Mouse (Mus musculus) olfactory bulb, adult 2 months (tissue): ENCODE data around the gene Serpina6. TPM values are rescaled to one million over a fixed set of nuclear protein-coding genes. Genes with fewer than 3 reads are reported as not detected.

ENCODE experiments used
- H3K27ac ChIP-seq: fragments of 200-500 bp; 2 replicates; pipeline ENCODE4 v1.5.1; 2012; ENCODE audit warnings: low read depth, low read length; ENCODE audit not compliant: insufficient read depth
- H3K4me1 ChIP-seq: fragments of 200-500 bp; 2 replicates; pipeline ENCODE4 v1.6.1; 2012; ENCODE audit warnings: low read length; ENCODE audit not compliant: control insufficient read depth, insufficient read depth
- H3K4me3 ChIP-seq: fragments of 200-500 bp; 2 replicates; pipeline ENCODE4 v1.5.1; 2012; ENCODE audit warnings: mild to moderate bottlenecking, low read depth, low read length, moderate library complexity; ENCODE audit not compliant: insufficient read depth
- CTCF ChIP-seq: fragments of 200-500 bp; IDR thresholded peaks from 2 replicates; pipeline ENCODE4 v1.5.1; 2012; ENCODE audit warnings: low read depth, mild to moderate bottlenecking, low read length, moderate library complexity; ENCODE audit not compliant: insufficient read depth
- POLR2A ChIP-seq: fragments of 200-500 bp; IDR thresholded peaks from 2 replicates; pipeline ENCODE4 v1.6.1; 2012; ENCODE audit warnings: mild to moderate bottlenecking, low read depth, low read length, moderate library complexity; ENCODE audit not compliant: insufficient read depth
- WGBS: fragments of 180-500 bp; shearing (Covaris S2); methylation state at CpG from one replicate; pipeline ENCODE4 v1.1.7; 2018; 5-methylcytosine and 5-hydroxymethylcytosine counted together
- polyA plus RNA-seq: library from polyadenylated mRNA; stranded (reverse); fragments of >200 nt; gene quantifications from 2 replicates; pipeline ENCODE4 v1.2.4, GENCODE M21; 2012; ENCODE audit warnings: low replicate concordance; ENCODE audit not compliant: missing spikeins, insufficient read depth, insufficient read length

Gene Serpina6
- polyA plus RNA-seq, 1 experiment: not detected

DNA sequence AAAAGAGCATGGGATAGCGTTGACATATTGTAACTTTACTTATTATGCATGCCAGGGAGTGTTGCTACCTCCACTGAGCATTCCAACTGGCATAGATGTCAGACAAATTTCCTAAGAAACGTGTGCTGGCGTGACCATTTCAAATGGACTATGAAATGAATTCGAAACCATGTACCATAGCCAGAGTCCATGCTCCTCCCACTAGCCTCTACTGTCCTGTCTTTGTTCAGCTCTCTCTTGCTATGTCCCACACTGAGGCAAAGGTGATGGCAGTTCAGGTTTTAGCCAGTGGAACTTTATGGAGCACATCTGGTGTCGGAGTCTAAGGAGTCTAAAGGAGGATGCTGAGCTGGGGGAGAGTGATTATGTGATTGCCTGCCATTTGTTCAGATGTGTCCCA lies 3.1 kb upstream of the Serpina6 start:
- WGBS: 90% methylated on average over 5 of the region's 5 CpGs
- Histone ChIP-seq H3K4me1 (no peaks in the 10 kb centered on the region), H3K4me3 (no peak overlapping the region), H3K27ac (no peak overlapping the region)
- TF ChIP-seq POLR2A (no peak), CTCF (no peak)

DNA sequence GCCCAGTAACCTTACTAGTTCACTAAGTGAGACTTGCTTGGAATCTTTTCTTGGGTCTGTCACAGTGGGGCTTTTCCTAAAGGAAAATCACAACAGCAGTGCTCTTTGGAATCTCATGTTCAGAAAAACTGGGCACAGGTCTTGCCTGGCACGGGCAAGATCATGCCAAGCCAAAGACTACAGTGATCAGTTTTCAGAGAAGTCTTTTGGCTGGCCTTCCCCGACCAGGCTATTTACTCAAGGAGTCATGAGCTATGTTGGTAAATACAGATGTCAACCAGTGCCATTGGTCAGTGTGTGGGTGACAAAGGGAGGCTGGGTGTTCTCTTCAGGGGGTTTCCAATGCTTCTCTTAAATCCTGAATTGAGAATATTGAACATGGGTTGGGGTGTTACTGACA lies 2.2 kb upstream of the Serpina6 start:
- 71% methylated on average over 2 of the region's 2 CpGs for WGBS

DNA sequence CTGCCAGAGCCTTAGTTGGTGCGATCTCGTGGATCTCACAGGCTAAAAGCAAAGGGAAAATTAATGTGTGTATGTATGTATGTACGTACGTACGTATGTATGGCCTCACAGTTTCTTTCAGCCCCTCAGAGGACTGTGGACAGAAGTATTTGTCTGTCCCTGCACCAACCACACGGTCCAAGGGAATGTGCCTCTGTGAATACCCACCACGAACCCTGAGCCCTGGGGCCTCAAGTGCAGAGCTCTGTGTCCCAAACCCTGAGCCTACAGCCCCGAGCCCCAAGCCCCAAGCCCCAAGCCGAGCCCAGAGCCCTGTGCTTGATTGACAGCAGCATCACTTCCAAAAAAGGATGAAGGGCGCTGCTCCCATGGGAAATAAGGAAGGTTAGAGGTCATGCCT lies 979 bp upstream of the Serpina6 start:
- H3K4me1 ChIP-seq: no peaks in the 10 kb centered on the region
- WGBS: 83% methylated on average over 10 of the region's 10 CpGs

More for the DNA sequence above, 2.2 kb upstream of the Serpina6 start:
- no peak for TF ChIP-seq POLR2A
- no peak for TF ChIP-seq CTCF
- Histone ChIP-seq H3K4me1 (no peaks in the 10 kb centered on the region), H3K4me3 (no peak overlapping the region), H3K27ac (no peak overlapping the region)

DNA sequence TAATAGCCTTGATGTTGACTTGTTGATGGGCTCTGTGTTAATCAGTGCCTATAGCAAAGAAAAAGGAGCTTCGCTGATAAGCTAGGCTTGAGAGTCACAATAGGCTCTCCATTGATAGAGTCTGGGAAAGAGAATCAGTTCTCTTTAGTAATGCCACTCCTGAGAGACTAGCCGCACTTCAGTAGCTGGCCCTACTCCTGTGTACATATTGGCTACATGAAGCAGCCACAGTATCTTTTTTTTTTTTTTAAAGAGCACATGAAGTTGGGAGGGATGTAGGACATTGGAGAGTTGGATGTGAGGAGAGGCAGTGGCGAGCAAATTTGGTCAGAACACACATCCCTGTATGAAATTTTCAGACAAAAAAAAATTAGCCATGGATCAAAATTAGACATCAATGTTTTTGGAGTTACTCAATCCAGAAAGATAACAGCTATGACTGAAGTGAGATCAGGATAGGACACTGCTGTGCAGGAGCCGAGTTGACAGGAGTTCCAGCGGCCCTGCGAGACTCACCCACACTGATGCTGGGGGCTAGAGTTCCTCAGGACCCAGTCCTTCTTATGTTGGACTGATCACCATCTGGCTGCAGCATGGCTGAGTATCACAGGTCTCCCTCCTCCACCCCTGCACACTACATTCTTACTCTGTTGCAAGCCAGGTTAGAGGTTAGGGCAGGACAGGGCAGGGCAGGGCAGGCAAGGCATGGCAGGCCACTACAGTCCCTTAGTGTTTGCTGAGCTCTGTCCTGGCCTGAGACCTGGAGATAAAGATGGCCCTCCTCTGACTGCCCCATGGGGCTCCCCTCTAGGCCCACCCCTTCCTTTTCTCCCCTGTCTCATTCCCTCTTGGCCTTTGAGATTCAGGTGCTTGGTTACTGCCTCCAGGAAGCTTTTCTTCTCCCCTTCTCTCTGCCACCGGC lies 1.6 kb downstream of the Serpina6 start:
- TF ChIP-seq CTCF (no peak), POLR2A (no peak)
- WGBS: 90% methylated on average over 7 of the region's 7 CpGs
- no peak overlapping the region for H3K4me3 ChIP-seq
- H3K4me1 ChIP-seq: no peaks in the 10 kb centered on the region
- H3K27ac ChIP-seq: no peak overlapping the region

More for the DNA sequence above, 979 bp upstream of the Serpina6 start:
- no peak overlapping the region for H3K4me3 ChIP-seq
- no peak overlapping the region for H3K27ac ChIP-seq
- TF ChIP-seq POLR2A: no peak
- no peak for TF ChIP-seq CTCF

DNA sequence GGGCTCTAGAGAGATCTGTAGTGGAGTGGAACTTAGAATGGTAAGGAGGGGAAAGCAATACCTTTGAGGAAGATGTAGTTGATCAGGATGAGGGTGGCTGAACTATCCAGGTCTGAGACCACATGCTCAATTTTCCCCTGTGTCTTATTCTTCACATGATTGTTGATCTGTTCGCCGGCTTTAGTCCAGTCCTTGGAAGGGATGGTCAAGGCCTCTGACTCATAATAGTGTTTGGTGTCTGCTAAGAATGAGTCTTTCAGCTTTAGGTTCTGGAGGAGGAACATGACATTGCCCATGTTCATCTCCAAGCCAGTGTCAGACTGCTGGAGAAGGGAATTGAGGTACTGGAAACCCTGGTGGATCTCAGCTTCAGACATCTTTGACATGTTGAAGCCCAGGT lies 3.2 kb downstream of the Serpina6 start:
- H3K27ac ChIP-seq: no peak overlapping the region
- no peaks in the 10 kb centered on the region for H3K4me1 ChIP-seq
- no peak overlapping the region for H3K4me3 ChIP-seq
- TF ChIP-seq POLR2A: no peak
- TF ChIP-seq CTCF: no peak
- 90% methylated on average over 2 of the region's 2 CpGs for WGBS

DNA sequence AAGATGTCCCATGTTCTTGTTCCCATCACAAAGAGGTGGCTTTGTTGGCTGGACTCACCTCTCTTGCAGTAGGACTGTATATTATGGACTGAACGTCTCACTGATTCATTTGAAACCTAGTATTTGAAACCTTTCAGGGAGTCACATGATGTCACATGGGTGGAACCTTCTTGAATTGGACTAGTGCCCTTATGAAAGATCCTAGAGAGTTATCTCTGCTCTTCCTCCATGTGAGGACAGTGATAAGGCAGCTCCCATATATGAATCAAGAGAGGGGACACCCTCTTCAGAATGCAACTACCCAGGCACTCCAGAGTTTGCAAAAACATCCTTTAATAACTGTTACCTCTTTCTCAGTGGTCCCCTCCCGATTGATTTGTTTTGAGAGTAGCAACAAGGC lies 10.7 kb downstream of the Serpina6 start:
- TF ChIP-seq POLR2A: no peak
- TF ChIP-seq CTCF: no peak
- WGBS: 80% methylated on average over 2 of the region's 2 CpGs
- Histone ChIP-seq H3K4me1 (no peaks in the 10 kb centered on the region), H3K27ac (no peak overlapping the region), H3K4me3 (no peak overlapping the region)

DNA sequence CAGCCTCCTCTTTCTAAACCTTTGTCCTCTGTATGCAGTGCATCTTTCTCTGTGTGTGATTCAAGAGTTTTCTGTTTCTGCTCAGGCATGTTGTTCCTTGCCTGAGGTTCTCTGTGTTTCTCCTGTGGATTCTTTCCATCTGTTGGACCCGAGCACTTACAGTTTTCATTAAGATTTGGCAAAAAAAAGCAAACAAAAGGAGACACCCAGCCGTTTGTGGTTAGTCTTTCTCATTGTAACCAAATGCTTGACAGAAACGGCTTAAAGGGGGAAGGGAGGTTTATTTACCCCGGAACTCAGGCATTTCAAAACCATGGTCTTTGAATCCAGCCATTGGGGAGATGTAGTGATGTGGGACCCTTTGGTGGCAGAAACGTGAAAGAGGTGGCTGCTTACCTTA lies 12.4 kb downstream of the Serpina6 start:
- TF ChIP-seq CTCF: no peak
- TF ChIP-seq POLR2A: no peak
- Histone ChIP-seq H3K4me1 (no peaks in the 10 kb centered on the region), H3K27ac (no peak overlapping the region), H3K4me3 (no peak overlapping the region)
- 33% methylated on average over 5 of the region's 5 CpGs for WGBS

DNA sequence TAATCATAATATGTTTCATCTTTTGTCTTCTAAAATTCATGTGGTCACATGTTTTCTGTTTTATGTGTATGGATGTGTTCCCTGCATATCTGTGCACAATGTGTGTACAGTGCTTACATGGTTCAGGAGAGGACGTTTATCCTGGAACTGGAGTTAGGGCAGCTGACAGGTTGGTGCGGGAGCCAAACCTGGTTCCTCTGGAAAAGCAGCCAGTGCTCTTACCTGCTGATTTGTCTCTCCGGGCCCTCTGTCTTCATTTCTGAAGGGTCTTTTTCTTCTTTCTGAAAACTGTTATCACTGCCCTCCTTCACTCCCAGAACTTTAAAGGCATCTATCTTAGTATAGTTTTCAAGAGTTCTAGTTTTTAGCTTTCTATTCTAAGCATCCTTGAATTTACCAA lies 13.2 kb downstream of the Serpina6 start:
- no peak overlapping the region for H3K27ac ChIP-seq
- TF ChIP-seq CTCF (no peak), POLR2A (no peak)
- H3K4me1 ChIP-seq: no peaks in the 10 kb centered on the region
- no peak overlapping the region for H3K4me3 ChIP-seq
- 90% methylated on average over 3 of the region's 3 CpGs for WGBS

DNA sequence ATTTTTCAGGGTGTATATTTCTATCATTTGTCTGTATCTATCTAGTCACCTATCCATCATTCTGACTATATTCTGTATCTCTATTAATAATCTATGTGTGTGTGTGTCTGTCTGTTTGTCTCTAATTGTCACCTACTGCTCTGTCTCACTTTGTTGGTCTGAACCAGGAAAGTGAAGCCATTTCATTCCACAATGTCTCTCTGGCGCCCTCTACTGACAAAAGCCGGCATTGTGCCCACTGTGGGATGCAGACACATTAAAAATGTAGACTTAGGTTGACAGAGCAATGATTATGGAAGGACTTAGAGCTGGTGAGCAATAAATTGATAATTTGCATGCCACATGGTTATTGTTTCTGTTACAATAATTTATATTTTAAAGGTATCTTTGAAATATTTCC lies 13.7 kb downstream of the Serpina6 start:
- WGBS: 0% methylated on average over 2 of the region's 2 CpGs
- no peak overlapping the region for H3K27ac ChIP-seq
- H3K4me3 ChIP-seq: no peak overlapping the region
- H3K4me1 ChIP-seq: no peaks in the 10 kb centered on the region
- no peak for TF ChIP-seq POLR2A

DNA sequence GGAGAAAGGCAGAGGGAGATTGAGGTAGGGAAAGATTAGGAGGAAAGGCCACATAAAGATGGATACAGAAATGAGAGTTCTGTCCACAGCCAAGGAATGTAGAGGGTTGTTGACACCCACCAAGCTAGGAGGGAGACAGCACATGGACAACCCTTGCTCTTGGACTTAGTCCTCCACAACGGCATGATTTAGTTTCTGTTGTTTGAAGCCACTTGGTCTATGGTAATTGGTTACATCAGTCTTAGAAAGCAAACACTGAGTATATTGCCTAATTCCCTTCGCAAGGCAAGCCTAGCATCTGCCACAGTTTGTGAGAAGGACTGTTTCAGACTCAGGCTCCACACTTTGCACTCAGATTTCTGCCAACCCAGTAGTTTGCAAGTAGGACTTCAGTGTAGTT lies 21.2 kb downstream of the Serpina6 start:
- Histone ChIP-seq H3K27ac (no peak overlapping the region), H3K4me1 (no peaks in the 10 kb centered on the region), H3K4me3 (no peak overlapping the region)
- no peak for TF ChIP-seq CTCF
- TF ChIP-seq POLR2A: no peak
- 89% methylated on average over 2 of the region's 2 CpGs for WGBS
